ENCODE assay signal across 8 mouse cellular contexts in genomic region chrX:7842318-7842717, GRCm38 (mm10). TPM values are rescaled to one million over a fixed set of nuclear protein-coding genes. Genes with fewer than 3 reads are reported as not detected.
DNase-seq lines count a peak whose midpoint lies in the region; ATAC-seq and TF ChIP-seq lines count a peak whose summit lies in the region.

No protein-coding gene starts in this region.

- 26% methylated on average over 42 of the region's 42 CpGs for WGBS in embryonic facial prominence, embryonic 12.5 days
- WGBS in hindbrain, embryonic 14.5 days: 12% methylated on average over 39 of the region's 42 CpGs
- 10% methylated on average over 40 of the region's 42 CpGs for WGBS in liver, embryonic 16.5 days (ENCODE audit: insufficient replicate concordance)

- H3K4me1 ChIP-seq in CH12.LX (ENCODE audit: control insufficient read depth in 1 of 2, insufficient read depth in 2 of 2): peaks cover 0 to 18% of the 10 kb centered on the region in 2 experiments; a peak in 2 of 4 replicates
- H3K4me1 ChIP-seq in embryonic facial prominence, embryonic 12.5 days: peaks cover 10% of the 10 kb centered on the region; the same call in 1 of the 2 replicates
- H3K4me1 ChIP-seq in hindbrain, embryonic 14.5 days (replicated peaks; ENCODE audit: control insufficient read depth, insufficient read depth, low read length): peaks cover 5% of the 10 kb centered on the region
- H3K4me1 ChIP-seq in liver, embryonic 16.5 days (ENCODE audit: control insufficient read depth, low read depth, low read length): peaks cover 34% of the 10 kb centered on the region

- no peak for TF ChIP-seq EP300 in CH12.LX (IDR thresholded peaks at IDR 0.05; ENCODE audit: low read length)

- H3K4me2 ChIP-seq in CH12.LX (ENCODE audit: insufficient read depth, low read depth, poor library complexity, severe bottlenecking): peak overlapping the region; percentile 78; the same call in 1 of the 2 replicates
- peak overlapping the region; percentile 62 for H3K4me2 ChIP-seq in embryonic facial prominence, embryonic 12.5 days (replicated peaks)
- peak overlapping the region; percentile 77 for H3K4me2 ChIP-seq in hindbrain, embryonic 14.5 days (replicated peaks)
- peak overlapping the region; percentile 37 for H3K4me2 ChIP-seq in liver, embryonic 16.5 days (ENCODE audit: low read depth, low read length)

- peak overlapping the region; percentile 99 for H3K9ac ChIP-seq in CH12.LX (ENCODE audit: insufficient read depth, low read depth)
- H3K9ac ChIP-seq in embryonic facial prominence, embryonic 12.5 days: peak overlapping the region; percentile 88
- peak overlapping the region; percentile 77 for H3K9ac ChIP-seq in hindbrain, embryonic 14.5 days
- peak overlapping the region; percentile 90 for H3K9ac ChIP-seq in liver, embryonic 16.5 days (ENCODE audit: low read depth, low read length)

- intact Hi-C loops in gastrocnemius, adult 2 months (cut with DNase I): loop anchor here (5.0 kb wide), 1 partner anchor 35 kb away; the partner anchor contains the start of gene Pim2

- no peaks in the 10 kb centered on the region for H3K27me3 ChIP-seq in CH12.LX (replicated peaks)
- no peaks in the 10 kb centered on the region for H3K27me3 ChIP-seq in embryonic facial prominence, embryonic 12.5 days
- no peaks in the 10 kb centered on the region for H3K27me3 ChIP-seq in hindbrain, embryonic 14.5 days (ENCODE audit: control insufficient read depth, insufficient read depth, low read length)
- no peaks in the 10 kb centered on the region for H3K27me3 ChIP-seq in liver, embryonic 16.5 days (ENCODE audit: control insufficient read depth, insufficient read depth, low read depth, low read length)

- peak; percentile 29 for DNase-seq in gastrocnemius, adult 2 months
- DNase-seq in gastrocnemius, postnatal 4 days (ENCODE audit: low spot score in 2 of 2): no peak
- no peak for DNase-seq in CH12.LX (ENCODE audit: extremely low read depth)
- DNase-seq in hindbrain, embryonic 14.5 days (ENCODE audit: low spot score): no peak
- DNase-seq in spleen, postnatal 14 days (ENCODE audit: low spot score in 2 of 2): peak; percentile 15 to 32
- DNase-seq in layer of hippocampus, postnatal 25 days (ENCODE audit: extremely low spot score in 1 of 2, low spot score in 1 of 2): no peak

- no peak for TF ChIP-seq RAD21 in CH12.LX (IDR thresholded peaks at IDR 0.05; ENCODE audit: low read depth, low read length)

- H3K79me2 ChIP-seq in CH12.LX (replicated peaks; ENCODE audit: control insufficient read depth, extremely low read depth, insufficient read depth, poor library complexity, severe bottlenecking): peaks cover 55% of the 10 kb centered on the region

- peaks cover 7 to 26% of the 10 kb centered on the region in 2 experiments for H3K36me3 ChIP-seq in CH12.LX (replicated peaks in 1 of 2; ENCODE audit: control insufficient read depth in 1 of 2, insufficient read depth in 1 of 2, low read length in 1 of 2)
- H3K36me3 ChIP-seq in embryonic facial prominence, embryonic 12.5 days: no peaks in the 10 kb centered on the region
- H3K36me3 ChIP-seq in hindbrain, embryonic 14.5 days (replicated peaks; ENCODE audit: control insufficient read depth, insufficient read depth): no peaks in the 10 kb centered on the region
- H3K36me3 ChIP-seq in liver, embryonic 16.5 days (ENCODE audit: control insufficient read depth, insufficient read depth): no peaks in the 10 kb centered on the region

- peak overlapping the region; percentile 96 for H3K27ac ChIP-seq in gastrocnemius, adult 2 months
- H3K27ac ChIP-seq in CH12.LX (ENCODE audit: insufficient read depth, low read depth): peak overlapping the region; percentile 68
- H3K27ac ChIP-seq in embryonic facial prominence, embryonic 12.5 days: peak overlapping the region; percentile 83
- peak overlapping the region; percentile 88 for H3K27ac ChIP-seq in hindbrain, embryonic 14.5 days
- H3K27ac ChIP-seq in liver, embryonic 16.5 days (ENCODE audit: low read length): peak overlapping the region; percentile 98

- no peak for TF ChIP-seq CTCF in gastrocnemius, adult 2 months (IDR thresholded peaks at IDR 0.05)
- no peak for TF ChIP-seq CTCF in CH12.LX (conservative IDR thresholded peaks at IDR 0.05 in 1 of 2, IDR thresholded peaks at IDR 0.05 in 1 of 2; ENCODE audit: low read depth in 2 of 2, low read length in 2 of 2)

- in situ Hi-C loops in CH12.LX (cut with MboI; ENCODE audit: low pct_ligation_motif_present, low pct_unique_long_range_greater_than_20kb, low sequenced_read_pairs): no loop called here

- no peak for TF ChIP-seq POLR2A in CH12.LX (IDR thresholded peaks at IDR 0.05; ENCODE audit: low read depth, low read length)

- peak overlapping the region; percentile 74 for H3K4me3 ChIP-seq in gastrocnemius, adult 2 months
- peak overlapping the region; percentile 71 to 98 (median 75) for H3K4me3 ChIP-seq in CH12.LX (replicated peaks in 1 of 3; ENCODE audit: low read depth in 2 of 3, low read length in 2 of 3, poor library complexity in 1 of 3)
- H3K4me3 ChIP-seq in embryonic facial prominence, embryonic 12.5 days: peak overlapping the region; percentile 82
- peak overlapping the region; percentile 70 for H3K4me3 ChIP-seq in hindbrain, embryonic 14.5 days (replicated peaks; ENCODE audit: low read length)
- peak overlapping the region; percentile 84 for H3K4me3 ChIP-seq in liver, embryonic 16.5 days (ENCODE audit: low read depth, low read length)

- no peak for ATAC-seq in embryonic facial prominence, embryonic 12.5 days (ENCODE audit: insufficient number of reproducible peaks, insufficient read depth, low FRiP score, low TSS enrichment)
- ATAC-seq in hindbrain, embryonic 14.5 days (ENCODE audit: low FRiP score): no peak
- peak; percentile 3 for ATAC-seq in liver, embryonic 16.5 days (ENCODE audit: low read depth)

- dilution Hi-C loops in CH12.LX (cut with MboI; ENCODE audit: extremely low pct_ligation_motif_present, extremely low pct_unique_long_range_greater_than_20kb, low sequenced_read_pairs): no loop called here

- no peaks in the 10 kb centered on the region for H3K9me3 ChIP-seq in CH12.LX (replicated peaks; ENCODE audit: low read length)
- no peaks in the 10 kb centered on the region for H3K9me3 ChIP-seq in embryonic facial prominence, embryonic 12.5 days
- H3K9me3 ChIP-seq in hindbrain, embryonic 14.5 days (ENCODE audit: control insufficient read depth, low read length): no peaks in the 10 kb centered on the region
- H3K9me3 ChIP-seq in liver, embryonic 16.5 days (replicated peaks; ENCODE audit: control insufficient read depth, low read length): no peaks in the 10 kb centered on the region

RNA-seq across cellular contexts. Expression of gene Otud5, which starts 1.2 kb away (rescaled TPM):
- total RNA-seq in gastrocnemius, adult 2 months (2021): 10 to 100 TPM; 15.6 to 19.1 TPM
- 10 to 100 TPM; 36.5 to 37.6 TPM for total RNA-seq in gastrocnemius, postnatal 4 days (2021)
- 46.6 and 67.8 TPM in 2 replicates for total RNA-seq in CH12.LX (2012; rRNA removed)
- total RNA-seq in CH12.LX (2014; rRNA removed): 58.0 and 61.5 TPM in 2 replicates
- polyA plus RNA-seq in CH12.LX (2012; ENCODE audit: insufficient read length, low read depth): 92.7 and 101 TPM in 2 replicates
- polyA plus RNA-seq in embryonic facial prominence, embryonic 12.5 days (2016; fragmentation: Nextera tagmentation; extraction: Ambion mirVana): 67.4 and 70.2 TPM in 2 replicates
- 29.3 and 30.8 TPM in 2 replicates for polyA plus RNA-seq in hindbrain, embryonic 14.5 days (2014; fragmentation: Nextera tagmentation; extraction: Ambion mirVana)
- polyA plus RNA-seq in liver, embryonic 16.5 days (2015; fragmentation: Nextera tagmentation; extraction: Ambion mirVana): 32.9 and 42.5 TPM in 2 replicates
- total RNA-seq in layer of hippocampus, postnatal 25 days (2021): 10 to 100 TPM; 75.8 to 85.3 TPM

RNA-seq across cellular contexts. Expression of gene Kcnd1, which starts 20.2 kb away (rescaled TPM):
- total RNA-seq in gastrocnemius, adult 2 months (2021): under 1 TPM; 0.15 to 0.22 TPM
- 1 to 10 TPM; 1.3 to 1.5 TPM for total RNA-seq in gastrocnemius, postnatal 4 days (2021)
- total RNA-seq in CH12.LX (2012; rRNA removed) (0.38 and 0.51 TPM in 2 replicates), CH12.LX (2014; rRNA removed) (0.57 and 0.63 TPM in 2 replicates)
- polyA plus RNA-seq in CH12.LX (2012; ENCODE audit: insufficient read length, low read depth): 3.1 and 3.4 TPM in 2 replicates
- 2.3 and 2.4 TPM in 2 replicates for polyA plus RNA-seq in embryonic facial prominence, embryonic 12.5 days (2016; fragmentation: Nextera tagmentation; extraction: Ambion mirVana)
- polyA plus RNA-seq in hindbrain, embryonic 14.5 days (2014; fragmentation: Nextera tagmentation; extraction: Ambion mirVana): 4.1 and 5.0 TPM in 2 replicates
- 0.19 TPM in 2 replicates for polyA plus RNA-seq in liver, embryonic 16.5 days (2015; fragmentation: Nextera tagmentation; extraction: Ambion mirVana)
- 1 to 10 TPM; 8.0 to 9.5 TPM for total RNA-seq in layer of hippocampus, postnatal 25 days (2021)

RNA-seq across cellular contexts. Expression of gene Pim2, which starts 35.7 kb away (rescaled TPM):
- 1 to 10 TPM; 1.9 to 2.0 TPM for total RNA-seq in gastrocnemius, adult 2 months (2021)
- 1 to 10 TPM; 1.8 TPM for total RNA-seq in gastrocnemius, postnatal 4 days (2021)
- total RNA-seq in CH12.LX (2012; rRNA removed) (102 and 177 TPM in 2 replicates), CH12.LX (2014; rRNA removed) (91.7 and 119 TPM in 2 replicates)
- polyA plus RNA-seq in CH12.LX (2012; ENCODE audit: insufficient read length, low read depth): 146 and 171 TPM in 2 replicates
- 5.9 and 6.0 TPM in 2 replicates for polyA plus RNA-seq in embryonic facial prominence, embryonic 12.5 days (2016; fragmentation: Nextera tagmentation; extraction: Ambion mirVana)
- 21.3 and 22.6 TPM in 2 replicates for polyA plus RNA-seq in hindbrain, embryonic 14.5 days (2014; fragmentation: Nextera tagmentation; extraction: Ambion mirVana)
- 3.1 and 3.5 TPM in 2 replicates for polyA plus RNA-seq in liver, embryonic 16.5 days (2015; fragmentation: Nextera tagmentation; extraction: Ambion mirVana)
- total RNA-seq in layer of hippocampus, postnatal 25 days (2021): 10 to 100 TPM; 52.2 to 57.4 TPM

RNA-seq across cellular contexts. Expression of gene Slc35a2, which starts 41.5 kb away (rescaled TPM):
- total RNA-seq in gastrocnemius, adult 2 months (2021): 10 to 100 TPM in 1 of 2 experiments, 1 to 10 TPM in 1; 8.8 to 10.9 TPM
- 10 to 100 TPM; 17.0 to 21.2 TPM for total RNA-seq in gastrocnemius, postnatal 4 days (2021)
- 28.8 and 30.6 TPM in 2 replicates for total RNA-seq in CH12.LX (2012; rRNA removed)
- 15.2 and 21.2 TPM in 2 replicates for total RNA-seq in CH12.LX (2014; rRNA removed)
- 25.5 and 26.4 TPM in 2 replicates for polyA plus RNA-seq in CH12.LX (2012; ENCODE audit: insufficient read length, low read depth)
- polyA plus RNA-seq in embryonic facial prominence, embryonic 12.5 days (2016; fragmentation: Nextera tagmentation; extraction: Ambion mirVana): 30.4 and 33.1 TPM in 2 replicates
- 23.9 and 28.1 TPM in 2 replicates for polyA plus RNA-seq in hindbrain, embryonic 14.5 days (2014; fragmentation: Nextera tagmentation; extraction: Ambion mirVana)
- polyA plus RNA-seq in liver, embryonic 16.5 days (2015; fragmentation: Nextera tagmentation; extraction: Ambion mirVana): 13.5 and 14.2 TPM in 2 replicates
- total RNA-seq in layer of hippocampus, postnatal 25 days (2021): 10 to 100 TPM; 44.7 to 45.9 TPM

RNA-seq across cellular contexts. Expression of gene Gripap1, which starts 52.8 kb away (rescaled TPM):
- 10 to 100 TPM; 16.7 to 22.8 TPM for total RNA-seq in gastrocnemius, adult 2 months (2021)
- 10 to 100 TPM; 24.7 to 34.9 TPM for total RNA-seq in gastrocnemius, postnatal 4 days (2021)
- 25.5 and 27.1 TPM in 2 replicates for total RNA-seq in CH12.LX (2012; rRNA removed)
- 15.7 and 19.9 TPM in 2 replicates for total RNA-seq in CH12.LX (2014; rRNA removed)
- 49.4 and 53.1 TPM in 2 replicates for polyA plus RNA-seq in CH12.LX (2012; ENCODE audit: insufficient read length, low read depth)
- 50.4 and 53.5 TPM in 2 replicates for polyA plus RNA-seq in embryonic facial prominence, embryonic 12.5 days (2016; fragmentation: Nextera tagmentation; extraction: Ambion mirVana)
- 50.5 and 56.8 TPM in 2 replicates for polyA plus RNA-seq in hindbrain, embryonic 14.5 days (2014; fragmentation: Nextera tagmentation; extraction: Ambion mirVana)
- polyA plus RNA-seq in liver, embryonic 16.5 days (2015; fragmentation: Nextera tagmentation; extraction: Ambion mirVana): 27.7 and 28.9 TPM in 2 replicates
- total RNA-seq in layer of hippocampus, postnatal 25 days (2021): 100 to 1,000 TPM in 1 of 2 experiments, 10 to 100 TPM in 1; 87.8 to 116 TPM

Comparison
In these comparisons a context has a peak if more than half of its experiments do, and no peak if none do; other contexts are left out.
1. DNase-seq: peak in gastrocnemius, adult 2 months (single experiment) and spleen, postnatal 14 days (2 of 2); none in gastrocnemius, postnatal 4 days (0 of 2), CH12.LX (single experiment), hindbrain, embryonic 14.5 days (single experiment) and layer of hippocampus, postnatal 25 days (0 of 2).
2. RNA of gene Pim2, which starts 35.7 kb away (total RNA-seq): 91.7 to 177 TPM in CH12.LX and 52.2 to 57.4 TPM in layer of hippocampus, postnatal 25 days; 1.9 to 2.0 TPM in gastrocnemius, adult 2 months and 1.8 TPM in gastrocnemius, postnatal 4 days; every median in the first group is over 10 times any median in the second.
3. Peak in every context shown above with its lines, with median percentiles within 50 percentile points of each other: H3K27ac ChIP-seq, H3K4me3 ChIP-seq, H3K4me2 ChIP-seq and H3K9ac ChIP-seq.